Comparison of ENCODE assay signal across 10 mouse cellular contexts in genomic region chr3:100997785-100998570, GRCm38 (mm10). TPM values are rescaled to one million over a fixed set of nuclear protein-coding genes. Genes with fewer than 3 reads are reported as not detected.
A peak's percentile ranks its signal among the peaks of the same experiment; 100 is the strongest.
DNase-seq lines count a peak whose midpoint lies in the region; ATAC-seq lines count a peak whose summit lies in the region.
"Had no signal": no experiment of that assay in that cellular context is flagged by ENCODE, and none has a peak within 500 bp of the region (broad histone marks: within the 10 kb centered on the region; RNA-seq: fewer than 3 reads in every experiment).

No protein-coding gene starts in this region.

- 79% methylated on average over 10 of the region's 10 CpGs for WGBS in limb, embryonic 10.5 days

- H3K36me3 ChIP-seq in limb, embryonic 10.5 days = no peaks in the 10 kb centered on the region

- intact Hi-C loops in heart, postnatal 10 days (cut with DNase I) = no loop called here

- peak; percentile 26 to 28 for DNase-seq in cerebellum, postnatal 14 days
- no peak for DNase-seq in cerebellum, adult 11-12 months
- DNase-seq in ovary, adult 18-20 months (ENCODE audit: low spot score) = peak; percentile 18
- no peak for DNase-seq in ovary, postnatal 14 days (ENCODE audit: low spot score)
- peak; percentile 62 to 77 for DNase-seq in heart, postnatal 10 days
- DNase-seq in cerebellum, postnatal 36 days = no peak
- no peak for DNase-seq in limb, embryonic 10.5 days (ENCODE audit: low spot score)
- DNase-seq: adrenal gland, adult 2 months; kidney, postnatal 10 days had no signal

- no peak overlapping the region for H3K4me3 ChIP-seq in limb, embryonic 10.5 days

- H3K9me3 ChIP-seq in limb, embryonic 10.5 days (replicated peaks) = no peaks in the 10 kb centered on the region

- no peaks in the 10 kb centered on the region for H3K27me3 ChIP-seq in limb, embryonic 10.5 days (ENCODE audit: low read depth, poor library complexity, severe bottlenecking)

- H3K27ac ChIP-seq in limb, embryonic 10.5 days = no peak overlapping the region

- ATAC-seq in megakaryocyte progenitor cell, adult 5-6 weeks (replicated peaks; ENCODE audit: poor library complexity) = peak; percentile 35

- peaks cover 15% of the 10 kb centered on the region for H3K4me1 ChIP-seq in limb, embryonic 10.5 days

RNA-seq across cellular contexts. Expression of gene Ttf2, which starts 28.5 kb away (rescaled TPM):
- 1 to 10 TPM; 5.7 to 6.0 TPM for total RNA-seq in heart, postnatal 10 days (2021)
- total RNA-seq in megakaryocyte progenitor cell, adult 5-6 weeks (2015) = 22.0 and 22.4 TPM in 2 replicates
- total RNA-seq in megakaryocyte progenitor cell, adult 5-6 weeks (2017) = 30.1 and 30.4 TPM in 2 replicates
- polyA plus RNA-seq in limb, embryonic 10.5 days (2016; fragmentation: Nextera tagmentation; extraction: Ambion mirVana) = 30.1 and 32.7 TPM in 2 replicates

RNA-seq across cellular contexts. Expression of gene Cd101, which starts 31.4 kb away (rescaled TPM):
- total RNA-seq in heart, postnatal 10 days (2021) = under 1 TPM; 0.50 to 0.64 TPM
- 0.20 TPM in 1 of 2 replicates, not detected in the other for total RNA-seq in megakaryocyte progenitor cell, adult 5-6 weeks (2015)
- total RNA-seq in megakaryocyte progenitor cell, adult 5-6 weeks (2017) = 0.41 and 0.42 TPM in 2 replicates
- 0.04 TPM in 1 of 2 replicates, not detected in the other for polyA plus RNA-seq in limb, embryonic 10.5 days (2016; fragmentation: Nextera tagmentation; extraction: Ambion mirVana)

Comparison
In these comparisons a context has a peak if more than half of its experiments do, and no peak if none do; other contexts are left out.
1. DNase-seq: peak in cerebellum, postnatal 14 days (2 of 2), ovary, adult 18-20 months (single experiment) and heart, postnatal 10 days (2 of 2); none in cerebellum, adult 11-12 months (single experiment), ovary, postnatal 14 days (single experiment), cerebellum, postnatal 36 days (0 of 2) and limb, embryonic 10.5 days (single experiment).